Mouse (Mus musculus) hindbrain, embryonic 12.5 days (tissue): ENCODE measurements at regions not wholly inside any gene's neighbourhood (a gene's known extent, or its start where the extent isn't known, plus 50 kb on each side); places are given as distances from the start of the nearest gene placed in this dataset.
A peak's percentile ranks its signal among the peaks of the same experiment; 100 is the strongest.

Experiments used
- ATAC-seq: fragments of 200-750 bp; cut with Nextera tagmentation; 2 replicates; pipeline ENCODE4 v1.8.0; 2017; ENCODE audit warnings: moderate TSS enrichment; ENCODE audit not compliant: low FRiP score
- H3K27ac ChIP-seq: fragments of 300-500 bp; sonication (generic); 2 replicates; pipeline ENCODE4 v1.5.1; 2016; ENCODE audit warnings: mild to moderate bottlenecking
- H3K27me3 ChIP-seq: fragments of 300-500 bp; sonication (generic); 2 replicates; pipeline ENCODE4 v1.6.1; 2016; ENCODE audit warnings: mild to moderate bottlenecking
- H3K36me3 ChIP-seq: fragments of 300-500 bp; sonication (generic); 2 replicates; pipeline ENCODE4 v1.6.1; 2016; ENCODE audit warnings: mild to moderate bottlenecking
- H3K4me1 ChIP-seq: fragments of 300-500 bp; sonication (generic); 2 replicates; pipeline ENCODE4 v1.6.1; 2016
- H3K4me2 ChIP-seq: fragments of 300-500 bp; sonication (generic); replicated peaks from 2 replicates; pipeline ENCODE4 v1.6.1; 2016; ENCODE audit warnings: mild to moderate bottlenecking
- H3K4me3 ChIP-seq: fragments of 300-500 bp; sonication (generic); 2 replicates; pipeline ENCODE4 v1.5.1; 2016; ENCODE audit warnings: mild to moderate bottlenecking
- H3K9ac ChIP-seq: fragments of 300-500 bp; sonication (generic); 2 replicates; pipeline ENCODE4 v1.6.1; 2016; ENCODE audit warnings: mild to moderate bottlenecking, moderate library complexity
- H3K9me3 ChIP-seq: fragments of 300-500 bp; sonication (generic); replicated peaks from 2 replicates; pipeline ENCODE4 v1.6.1; 2016; ENCODE audit warnings: mild to moderate bottlenecking
- WGBS: fragments of 180-500 bp; shearing (Covaris S2); methylation state at CpG from one replicate; pipeline ENCODE4 v1.1.7; 2016; 5-methylcytosine and 5-hydroxymethylcytosine counted together

GRCm38 (mm10) chr13:64007688-64008087 lies 81.3 kb downstream of the Hsd17b3 start:
- no peak overlapping the region for H3K4me2 ChIP-seq
- H3K4me3 ChIP-seq = no peak overlapping the region
- H3K27ac ChIP-seq = no peak overlapping the region
- no peak overlapping the region for H3K9ac ChIP-seq
- ATAC-seq = no peak
- 88% methylated on average over 2 of the region's 2 CpGs for WGBS
- no peaks in the 10 kb centered on the region for H3K27me3 ChIP-seq
- peaks cover 9% of the 10 kb centered on the region for H3K4me1 ChIP-seq
- no peaks in the 10 kb centered on the region for H3K9me3 ChIP-seq
- no peaks in the 10 kb centered on the region for H3K36me3 ChIP-seq

- H3K9ac ChIP-seq = no peak overlapping the region
- H3K27ac ChIP-seq = peak overlapping the region; percentile 52
- H3K9me3 ChIP-seq = no peaks in the 10 kb centered on the region
- 0 out of 2 replicates have a peak, but pooled peaks cover 5% of the 10 kb centered on the region for H3K27me3 ChIP-seq
- H3K4me2 ChIP-seq = no peak overlapping the region
- H3K4me3 ChIP-seq = no peak overlapping the region
- H3K4me1 ChIP-seq = peaks cover 13% of the 10 kb centered on the region
- no peaks in the 10 kb centered on the region for H3K36me3 ChIP-seq
- peak; percentile 73; the same call in 1 of the 2 replicates for ATAC-seq
- 3% methylated on average over 6 of the region's 6 CpGs for WGBS
Measured at GRCm38 (mm10) chr13:64002945-64003459, 86.0 kb downstream of the Hsd17b3 start.

GRCm38 (mm10) chr13:64000303-64000702 lies 88.7 kb downstream of the Hsd17b3 start:
- no peaks in the 10 kb centered on the region for H3K9me3 ChIP-seq
- 0 out of 2 replicates have a peak, but pooled peaks cover 5% of the 10 kb centered on the region for H3K27me3 ChIP-seq
- no peak for ATAC-seq
- H3K4me1 ChIP-seq = peaks cover 13% of the 10 kb centered on the region
- no peak overlapping the region for H3K9ac ChIP-seq
- H3K4me3 ChIP-seq = no peak overlapping the region
- H3K27ac ChIP-seq = no peak overlapping the region
- no peaks in the 10 kb centered on the region for H3K36me3 ChIP-seq
- WGBS = 73% methylated on average over 6 of the region's 6 CpGs
- no peak overlapping the region for H3K4me2 ChIP-seq

GRCm38 (mm10) chr13:63998647-63999046 lies 90.4 kb downstream of the Hsd17b3 start:
- H3K4me3 ChIP-seq = no peak overlapping the region
- H3K27me3 ChIP-seq = 0 out of 2 replicates have a peak, but pooled peaks cover 5% of the 10 kb centered on the region
- ATAC-seq = no peak
- no peaks in the 10 kb centered on the region for H3K36me3 ChIP-seq
- no peak overlapping the region for H3K4me2 ChIP-seq
- no peak overlapping the region for H3K9ac ChIP-seq
- WGBS = 43% methylated on average over 10 of the region's 10 CpGs
- no peaks in the 10 kb centered on the region for H3K9me3 ChIP-seq
- no peak overlapping the region for H3K27ac ChIP-seq
- H3K4me1 ChIP-seq = peaks cover 13% of the 10 kb centered on the region

- Histone ChIP-seq H3K9ac (no peak overlapping the region), H3K9me3 (no peaks in the 10 kb centered on the region), H3K27me3 (no peaks in the 10 kb centered on the region), H3K4me1 (peaks cover 10% of the 10 kb centered on the region), H3K4me3 (no peak overlapping the region), H3K27ac (no peak overlapping the region), H3K4me2 (no peak overlapping the region), H3K36me3 (no peaks in the 10 kb centered on the region)
- WGBS = 83% methylated on average over 12 of the region's 12 CpGs
- ATAC-seq = no peak
Measured at GRCm38 (mm10) chr13:63993857-63994477, 95.1 kb downstream of the Hsd17b3 start.

- no peak for ATAC-seq
- no peaks in the 10 kb centered on the region for H3K27me3 ChIP-seq
Measured at GRCm38 (mm10) chr13:63992989-63993388, 96.0 kb downstream of the Hsd17b3 start.

GRCm38 (mm10) chr13:63990480-63990958 lies 98.5 kb downstream of the Hsd17b3 start:
- H3K4me1 ChIP-seq = peaks cover 21% of the 10 kb centered on the region
- H3K27me3 ChIP-seq = no peaks in the 10 kb centered on the region
- H3K4me3 ChIP-seq = no peak overlapping the region
- 8% methylated on average over 8 of the region's 8 CpGs for WGBS
- H3K27ac ChIP-seq = peak overlapping the region; percentile 45; the same call in 1 of the 2 replicates
- no peaks in the 10 kb centered on the region for H3K36me3 ChIP-seq
- H3K4me2 ChIP-seq = peak overlapping the region; percentile 28; the same call in 1 of the 2 replicates
- peak; percentile 47; the same call in 1 of the 2 replicates for ATAC-seq
- H3K9me3 ChIP-seq = no peaks in the 10 kb centered on the region
- no peak overlapping the region for H3K9ac ChIP-seq

More at GRCm38 (mm10) chr13:63992989-63993388, 96.0 kb downstream of the Hsd17b3 start:
- H3K4me1 ChIP-seq = peaks cover 10% of the 10 kb centered on the region
- H3K36me3 ChIP-seq = no peaks in the 10 kb centered on the region
- H3K27ac ChIP-seq = no peak overlapping the region
- 83% methylated on average over 1 of the region's 1 CpGs for WGBS
- no peak overlapping the region for H3K4me2 ChIP-seq
- no peak overlapping the region for H3K9ac ChIP-seq
- no peak overlapping the region for H3K4me3 ChIP-seq
- H3K9me3 ChIP-seq = no peaks in the 10 kb centered on the region

- H3K4me3 ChIP-seq = no peak overlapping the region
- no peak overlapping the region for H3K4me2 ChIP-seq
- H3K4me1 ChIP-seq = peaks cover 25% of the 10 kb centered on the region
- H3K9ac ChIP-seq = no peak overlapping the region
- ATAC-seq = no peak
- H3K27ac ChIP-seq = no peak overlapping the region
- no peaks in the 10 kb centered on the region for H3K9me3 ChIP-seq
- WGBS = 62% methylated on average over 2 of the region's 2 CpGs
- no peaks in the 10 kb centered on the region for H3K36me3 ChIP-seq
- peaks cover under 1% of the 10 kb centered on the region; the same call in 1 of the 2 replicates for H3K27me3 ChIP-seq
Measured at GRCm38 (mm10) chr13:63989769-63990168, 99.3 kb downstream of the Hsd17b3 start.

GRCm38 (mm10) chr13:63988263-63988662 lies 100.8 kb downstream of the Hsd17b3 start:
- 78% methylated on average over 4 of the region's 4 CpGs for WGBS
- peaks cover 3% of the 10 kb centered on the region; the same call in 1 of the 2 replicates for H3K27me3 ChIP-seq
- no peak overlapping the region for H3K27ac ChIP-seq
- no peaks in the 10 kb centered on the region for H3K9me3 ChIP-seq
- no peak for ATAC-seq
- H3K4me3 ChIP-seq = no peak overlapping the region
- no peak overlapping the region for H3K4me2 ChIP-seq
- peaks cover 25% of the 10 kb centered on the region for H3K4me1 ChIP-seq
- no peak overlapping the region for H3K9ac ChIP-seq
- H3K36me3 ChIP-seq = no peaks in the 10 kb centered on the region

GRCm38 (mm10) chr13:63986681-63987080 lies 102.3 kb downstream of the Hsd17b3 start:
- H3K9ac ChIP-seq = no peak overlapping the region
- no peak for ATAC-seq
- H3K36me3 ChIP-seq = no peaks in the 10 kb centered on the region
- H3K4me3 ChIP-seq = no peak overlapping the region
- peaks cover 3% of the 10 kb centered on the region; the same call in 1 of the 2 replicates for H3K27me3 ChIP-seq
- no peak overlapping the region for H3K4me2 ChIP-seq
- 85% methylated on average over 5 of the region's 5 CpGs for WGBS
- H3K4me1 ChIP-seq = peaks cover 25% of the 10 kb centered on the region
- no peak overlapping the region for H3K27ac ChIP-seq
- H3K9me3 ChIP-seq = no peaks in the 10 kb centered on the region

GRCm38 (mm10) chr13:63985590-63985989 lies 103.4 kb downstream of the Hsd17b3 start:
- no peak overlapping the region for H3K27ac ChIP-seq
- H3K36me3 ChIP-seq = no peaks in the 10 kb centered on the region
- peaks cover 3% of the 10 kb centered on the region; the same call in 1 of the 2 replicates for H3K27me3 ChIP-seq
- no peaks in the 10 kb centered on the region for H3K9me3 ChIP-seq
- no peak overlapping the region for H3K4me3 ChIP-seq
- no peak overlapping the region for H3K4me2 ChIP-seq
- peaks cover 25% of the 10 kb centered on the region for H3K4me1 ChIP-seq
- no peak overlapping the region for H3K9ac ChIP-seq
- ATAC-seq = peak; percentile 73
- 22% methylated on average over 4 of the region's 4 CpGs for WGBS

GRCm38 (mm10) chr13:63985086-63985485 lies 103.9 kb downstream of the Hsd17b3 start:
- ATAC-seq = no peak
- Histone ChIP-seq H3K4me3 (no peak overlapping the region), H3K36me3 (no peaks in the 10 kb centered on the region), H3K9me3 (no peaks in the 10 kb centered on the region), H3K27ac (no peak overlapping the region), H3K9ac (no peak overlapping the region), H3K27me3 (peaks cover 3% of the 10 kb centered on the region; the same call in 1 of the 2 replicates), H3K4me2 (no peak overlapping the region), H3K4me1 (peaks cover 27% of the 10 kb centered on the region)
- WGBS = 71% methylated on average over 5 of the region's 5 CpGs
